In the genomic region with DNA sequence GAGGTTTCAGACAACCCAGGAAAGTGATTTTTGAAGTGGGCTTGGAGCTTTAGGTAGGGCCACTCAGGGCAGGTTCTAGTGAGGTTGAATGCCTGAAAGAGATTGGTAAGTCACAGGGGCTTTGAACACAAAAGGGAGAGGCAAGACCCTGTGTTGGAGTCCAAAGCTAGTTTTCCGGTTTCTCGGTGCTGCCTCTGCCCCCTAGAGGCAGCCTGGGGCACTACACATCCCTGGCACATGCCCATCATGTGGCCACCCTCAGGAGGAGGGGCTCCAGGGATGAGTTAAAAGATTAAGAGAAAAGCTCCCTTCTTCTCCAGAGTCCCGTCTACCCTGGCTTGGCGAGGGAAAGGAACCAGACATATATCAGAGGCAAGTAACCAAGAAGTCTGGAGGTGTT, we compare ENCODE assay signal across 7 mouse cellular contexts. TPM values are rescaled to one million over a fixed set of nuclear protein-coding genes. Genes with fewer than 3 reads are reported as not detected.
DNase-seq lines count a peak whose midpoint lies in the region; TF ChIP-seq lines count a peak whose summit lies in the region.

A gene (plus strand): TSS at position 322 of the 400 bp plus-strand sequence.

- dilution Hi-C loops in CH12.LX (cut with MboI; ENCODE audit: extremely low pct_ligation_motif_present, extremely low pct_unique_long_range_greater_than_20kb, low sequenced_read_pairs): no loop called here

- no peak for TF ChIP-seq EP300 in CH12.LX (IDR thresholded peaks at IDR 0.05; ENCODE audit: low read length)

- H3K4me2 ChIP-seq in CH12.LX (ENCODE audit: insufficient read depth, low read depth, poor library complexity, severe bottlenecking): peak within 1 kb of the TSS; percentile 49; the same call in 1 of the 2 replicates

- TF ChIP-seq RAD21 in CH12.LX (IDR thresholded peaks at IDR 0.05; ENCODE audit: low read depth, low read length): peak; percentile 25

- peak; percentile 83 for DNase-seq in A20 (ENCODE audit: low read depth, low spot score)
- peak; percentile 73 for DNase-seq in CH12.LX (ENCODE audit: extremely low read depth)
- DNase-seq in cerebellum, adult 11-12 months: peak; percentile 68
- peak; percentile 33 to 42 for DNase-seq in gastrocnemius, adult 8-10 months (ENCODE audit: low spot score in 2 of 2)
- peak; percentile 61 to 82 for DNase-seq in layer of hippocampus, adult 18-20 months (ENCODE audit: low spot score in 2 of 2)
- peak; percentile 67 for DNase-seq in lung, postnatal 14 days
- DNase-seq in right cerebral cortex, adult 2 months (ENCODE audit: low spot score in 2 of 2): peak; percentile 75 to 79

- peaks cover 17 to 24% of the 10 kb centered on the region in 2 experiments for H3K36me3 ChIP-seq in CH12.LX (replicated peaks in 1 of 2; ENCODE audit: control insufficient read depth in 1 of 2, insufficient read depth in 1 of 2, low read length in 1 of 2)

- peaks cover 38% of the 10 kb centered on the region for H3K27me3 ChIP-seq in CH12.LX (replicated peaks)

- no peak within 1 kb of the TSS for H3K4me3 ChIP-seq in CH12.LX (replicated peaks in 1 of 3; ENCODE audit: low read depth in 2 of 3, low read length in 2 of 3, poor library complexity in 1 of 3)

- H3K9me3 ChIP-seq in CH12.LX (replicated peaks; ENCODE audit: low read length): no peaks in the 10 kb centered on the region

- H3K79me2 ChIP-seq in CH12.LX (replicated peaks; ENCODE audit: control insufficient read depth, extremely low read depth, insufficient read depth, poor library complexity, severe bottlenecking): no peaks in the 10 kb centered on the region

- TF ChIP-seq CTCF in CH12.LX (conservative IDR thresholded peaks at IDR 0.05 in 1 of 2, IDR thresholded peaks at IDR 0.05 in 1 of 2; ENCODE audit: low read depth in 2 of 2, low read length in 2 of 2): peak; percentile 84 to 89

- TF ChIP-seq POLR2A in CH12.LX (IDR thresholded peaks at IDR 0.05; ENCODE audit: low read depth, low read length): no peak

- in situ Hi-C loops in CH12.LX (cut with MboI; ENCODE audit: low pct_ligation_motif_present, low pct_unique_long_range_greater_than_20kb, low sequenced_read_pairs): no loop called here

- H3K9ac ChIP-seq in CH12.LX (ENCODE audit: insufficient read depth, low read depth): no peak within 1 kb of the TSS

- H3K4me1 ChIP-seq in CH12.LX (ENCODE audit: control insufficient read depth in 1 of 2, insufficient read depth in 2 of 2): peaks cover 27 to 49% of the 10 kb centered on the region in 2 experiments

- no peak within 1 kb of the TSS for H3K27ac ChIP-seq in CH12.LX (ENCODE audit: insufficient read depth, low read depth)

TF ChIP-seq in CH12.LX, 34 proteins besides CTCF, POLR2A, EP300 and RAD21:
- TF ChIP-seq ZMIZ1 (IDR thresholded peaks at IDR 0.05; ENCODE audit: low read depth, low read length) (no peak), TCF12 (IDR thresholded peaks at IDR 0.05; ENCODE audit: low read depth, low read length) (no peak), MAZ (IDR thresholded peaks at IDR 0.05; ENCODE audit: low read depth, low read length) (no peak), IRF4 (IDR thresholded peaks at IDR 0.05; ENCODE audit: low read depth, low read length) (0 out of 2 replicates have a peak, but pooled peaks have one; percentile 51), USF2 (conservative IDR thresholded peaks at IDR 0.05; ENCODE audit: low read depth, low read length) (peak; percentile 18; the same call in 1 of the 2 replicates), TBP (conservative IDR thresholded peaks at IDR 0.05; ENCODE audit: low read depth, low read length) (no peak), RCOR1 (conservative IDR thresholded peaks at IDR 0.05; ENCODE audit: low read depth, low read length) (no peak), NELFE (IDR thresholded peaks at IDR 0.05; ENCODE audit: low read depth, low read length) (0 out of 2 replicates have a peak, but pooled peaks have one; percentile 25), GABPA (IDR thresholded peaks at IDR 0.05; ENCODE audit: insufficient replicate concordance, low read depth, low read length) (no peak), CHD2 (IDR thresholded peaks at IDR 0.05; ENCODE audit: low read length) (no peak), SMC3 (IDR thresholded peaks at IDR 0.05; ENCODE audit: low read depth, low read length) (peak; percentile 32), SIN3A (IDR thresholded peaks at IDR 0.05; ENCODE audit: low read length) (no peak), MYC (IDR thresholded peaks at IDR 0.05; ENCODE audit: low read depth, low read length) (peak; percentile 91), MAX (IDR thresholded peaks at IDR 0.05; ENCODE audit: low read length) (peak; percentile 79), NRF1 (IDR thresholded peaks at IDR 0.05; ENCODE audit: low read depth, low read length) (peak; percentile 23; the same call in 1 of the 2 replicates), USF1 (IDR thresholded peaks at IDR 0.05; ENCODE audit: low read depth, low read length) (peak; percentile 58), BHLHE40 (IDR thresholded peaks at IDR 0.05; ENCODE audit: low read depth, low read length) (peak; percentile 83), MXI1 (IDR thresholded peaks at IDR 0.05; ENCODE audit: low read depth, low read length) (no peak), MAFK (IDR thresholded peaks at IDR 0.05; ENCODE audit: insufficient replicate concordance, low read length) (no peak), JUN (IDR thresholded peaks at IDR 0.05; ENCODE audit: insufficient read depth, low read depth, low read length) (no peak), JUND (conservative IDR thresholded peaks at IDR 0.05; ENCODE audit: low read depth, low read length) (no peak), E2F4 (IDR thresholded peaks at IDR 0.05; ENCODE audit: insufficient replicate concordance, low read depth, low read length) (no peak), ETS1 (conservative IDR thresholded peaks at IDR 0.05; ENCODE audit: low read depth, low read length) (no peak), CHD1 (IDR thresholded peaks at IDR 0.05; ENCODE audit: low read depth, low read length) (no peak), ELF1 (IDR thresholded peaks at IDR 0.05; ENCODE audit: low read depth, low read length) (peak; percentile 77)
TF ChIP-seq in CH12.LX: peak in this region for 10.

RNA-seq across cellular contexts. Expression of the gene that starts here (rescaled TPM):
- total RNA-seq in CH12.LX (2012; rRNA removed) (0.04 TPM in 1 of 2 replicates, not detected in the other), CH12.LX (2014; rRNA removed) (not detected in 2 replicates)
- 0.07 TPM in 1 of 2 replicates, not detected in the other for polyA plus RNA-seq in CH12.LX (2012; ENCODE audit: insufficient read length, low read depth)
- total RNA-seq in gastrocnemius, adult 8-10 months (2022): under 1 TPM in 1 of 4 experiments, not detected in 3; 0.08 TPM
- total RNA-seq in layer of hippocampus, adult 18-20 months (2021): under 1 TPM in 1 of 2 experiments, not detected in 1; 0.07 TPM

Comparison
In these comparisons a context has a peak if more than half of its experiments do, and no peak if none do; other contexts are left out.
1. Peak in DNase-seq and H3K4me2 ChIP-seq in CH12.LX; RNA of the gene not detected or under 1 TPM.
2. Peak in DNase-seq in gastrocnemius, adult 8-10 months; RNA of the gene not detected or under 1 TPM.
3. Peak in DNase-seq in layer of hippocampus, adult 18-20 months; RNA of the gene not detected or under 1 TPM.